Mouse (Mus musculus) CH12.LX (cell line): Measurements from ENCODE around the gene Ipo4. TPM values are rescaled to one million over a fixed set of nuclear protein-coding genes. Genes with fewer than 3 reads are reported as not detected.

Experiments used
- DNase-seq: peaks from one replicate; pipeline ENCODE4 v3.0.0-alpha.2; 2013; ENCODE audit errors: extremely low read depth
- H3K27ac ChIP-seq: 2 replicates; pipeline ENCODE4 v1.5.1; 2012; ENCODE audit warnings: low read depth, mild to moderate bottlenecking, control low read depth, moderate library complexity; ENCODE audit not compliant: insufficient read depth
- H3K27me3 ChIP-seq: replicated peaks from 2 replicates; pipeline ENCODE3; 2012; ENCODE audit warnings: inconsistent platforms
- H3K36me3 ChIP-seq, 2 experiments: replicated peaks in 1 of 2; 2 replicates each; pipeline versions ENCODE3 to v1.6.1; 2012; ENCODE audit warnings: inconsistent platforms in 1 of 2, low read length in 1 of 2, mild to moderate bottlenecking in 1 of 2, mixed read lengths in 1 of 2, moderate library complexity in 1 of 2; ENCODE audit not compliant: control insufficient read depth in 1 of 2, insufficient read depth in 1 of 2
- H3K4me1 ChIP-seq, 2 experiments: 2 replicates each; pipeline ENCODE4 v1.6.1; 2012; ENCODE audit warnings: inconsistent platforms in 1 of 2, moderate library complexity in 1 of 2; ENCODE audit not compliant: insufficient read depth in 2 of 2, control insufficient read depth in 1 of 2
- H3K4me2 ChIP-seq: 2 replicates; pipeline ENCODE4 v1.6.1; 2012; ENCODE audit warnings: low read depth, mild to moderate bottlenecking, control low read depth; ENCODE audit not compliant: poor library complexity, insufficient read depth, severe bottlenecking
- H3K4me3 ChIP-seq, 3 experiments: fragments of 150-350 bp in 1 of 3; sonication (generic) in 1 of 3; replicated peaks in 1 of 3; 2 replicates each; pipeline versions ENCODE3 to v1.5.1; 2011 to 2012; ENCODE audit warnings: low read depth in 2 of 3, low read length in 2 of 3, mild to moderate bottlenecking in 2 of 3, moderate library complexity in 2 of 3, control low read depth in 1 of 3, improper control_type of control experiment in 1 of 3, inconsistent platforms in 1 of 3, mixed read lengths in 1 of 3; ENCODE audit not compliant: poor library complexity in 1 of 3
- H3K79me2 ChIP-seq: replicated peaks from 2 replicates; pipeline ENCODE4 v1.6.1; 2012; ENCODE audit warnings: mild to moderate bottlenecking, moderate library complexity; ENCODE audit not compliant: control insufficient read depth, poor library complexity, insufficient read depth, severe bottlenecking; ENCODE audit errors: extremely low read depth
- H3K9ac ChIP-seq: 2 replicates; pipeline ENCODE4 v1.6.1; 2012; ENCODE audit warnings: low read depth, mild to moderate bottlenecking, control low read depth, moderate library complexity; ENCODE audit not compliant: insufficient read depth
- H3K9me3 ChIP-seq: replicated peaks from 2 replicates; pipeline ENCODE3; 2012; ENCODE audit warnings: low read length, inconsistent platforms, mixed read lengths
- BHLHE40 ChIP-seq: IDR thresholded peaks from 2 replicates; pipeline ENCODE4 v1.6.1; 2011; ENCODE audit warnings: mild to moderate bottlenecking, low read depth, low read length, improper control_type of control experiment
- CTCF ChIP-seq, 2 experiments: IDR thresholded peaks in 1 of 2; conservative IDR thresholded peaks in 1 of 2; 2 replicates each; pipeline ENCODE4 v1.5.1; 2011 to 2012; ENCODE audit warnings: low read depth in 2 of 2, low read length in 2 of 2, improper control_type of control experiment in 1 of 2, inconsistent platforms in 1 of 2, mild to moderate bottlenecking in 1 of 2, moderate library complexity in 1 of 2
- E2F4 ChIP-seq: IDR thresholded peaks from 2 replicates; pipeline ENCODE4 v1.6.1; 2011; ENCODE audit warnings: low read depth, low read length, improper control_type of control experiment; ENCODE audit not compliant: insufficient replicate concordance
- ELF1 ChIP-seq: IDR thresholded peaks from 2 replicates; pipeline ENCODE4 v1.6.1; 2014; ENCODE audit warnings: low read depth, mild to moderate bottlenecking, inconsistent platforms, low read length, improper control_type of control experiment
- GABPA ChIP-seq: IDR thresholded peaks from 2 replicates; pipeline ENCODE4 v1.6.1; 2012; ENCODE audit warnings: low read depth, low read length, improper control_type of control experiment, inconsistent platforms; ENCODE audit not compliant: insufficient replicate concordance
- IRF4 ChIP-seq: IDR thresholded peaks from 2 replicates; pipeline ENCODE4 v1.6.1; 2014; ENCODE audit warnings: low read depth, mild to moderate bottlenecking, inconsistent platforms, low read length, improper control_type of control experiment
- JUN ChIP-seq: IDR thresholded peaks from 2 replicates; pipeline ENCODE4 v1.6.1; 2011; ENCODE audit warnings: low read depth, mild to moderate bottlenecking, low read length, improper control_type of control experiment, moderate library complexity; ENCODE audit not compliant: insufficient read depth
- JUND ChIP-seq: conservative IDR thresholded peaks from 2 replicates; pipeline ENCODE4 v1.6.1; 2011; ENCODE audit warnings: low read depth, low read length, improper control_type of control experiment
- KAT2A ChIP-seq: IDR thresholded peaks from 2 replicates; pipeline ENCODE4 v1.6.1; 2012; ENCODE audit warnings: low read length, improper control_type of control experiment, inconsistent platforms; ENCODE audit not compliant: insufficient replicate concordance
- MAX ChIP-seq: IDR thresholded peaks from 2 replicates; pipeline ENCODE4 v1.6.1; 2011; ENCODE audit warnings: low read length, improper control_type of control experiment
- MAZ ChIP-seq: IDR thresholded peaks from 2 replicates; pipeline ENCODE4 v1.6.1; 2012; ENCODE audit warnings: low read depth, mild to moderate bottlenecking, inconsistent platforms, low read length, improper control_type of control experiment, moderate library complexity
- MEF2A ChIP-seq: IDR thresholded peaks from 2 replicates; pipeline ENCODE4 v1.6.1; 2014; ENCODE audit warnings: low read depth, mild to moderate bottlenecking, inconsistent platforms, low read length, improper control_type of control experiment, borderline replicate concordance
- MYC ChIP-seq: IDR thresholded peaks from 2 replicates; pipeline ENCODE4 v1.6.1; 2011; ENCODE audit warnings: low read depth, mild to moderate bottlenecking, improper control_type of control experiment, low read length
- NRF1 ChIP-seq: IDR thresholded peaks from 2 replicates; pipeline ENCODE4 v1.6.1; 2014; ENCODE audit warnings: low read depth, mild to moderate bottlenecking, inconsistent platforms, low read length, improper control_type of control experiment, moderate library complexity
- PAX5 ChIP-seq: IDR thresholded peaks from 2 replicates; pipeline ENCODE4 v1.6.1; 2012; ENCODE audit warnings: low read length, inconsistent platforms, mixed read lengths
- POLR2A ChIP-seq: IDR thresholded peaks from 2 replicates; pipeline ENCODE4 v1.6.1; 2011; ENCODE audit warnings: low read depth, mild to moderate bottlenecking, improper control_type of control experiment, low read length
- POLR2AphosphoS2 ChIP-seq: IDR thresholded peaks from 2 replicates; pipeline ENCODE4 v1.6.1; 2011; ENCODE audit warnings: low read depth, low read length, improper control_type of control experiment
- RAD21 ChIP-seq: IDR thresholded peaks from 2 replicates; pipeline ENCODE4 v1.6.1; 2011; ENCODE audit warnings: low read depth, mild to moderate bottlenecking, low read length, improper control_type of control experiment, moderate library complexity
- RCOR1 ChIP-seq: conservative IDR thresholded peaks from 2 replicates; pipeline ENCODE4 v1.6.1; 2012; ENCODE audit warnings: low read depth, mild to moderate bottlenecking, inconsistent platforms, low read length, improper control_type of control experiment
- SIN3A ChIP-seq: IDR thresholded peaks from 2 replicates; pipeline ENCODE4 v1.6.1; 2012; ENCODE audit warnings: low read length, improper control_type of control experiment, inconsistent platforms
- TBP ChIP-seq: conservative IDR thresholded peaks from 2 replicates; pipeline ENCODE4 v1.6.1; 2011; ENCODE audit warnings: low read depth, low read length, improper control_type of control experiment
- UBTF ChIP-seq: IDR thresholded peaks from 2 replicates; pipeline ENCODE4 v1.6.1; 2012; ENCODE audit warnings: low read depth, mild to moderate bottlenecking, inconsistent platforms, low read length, improper control_type of control experiment, moderate library complexity
- USF1 ChIP-seq: IDR thresholded peaks from 2 replicates; pipeline ENCODE4 v1.6.1; 2014; ENCODE audit warnings: low read depth, mild to moderate bottlenecking, inconsistent platforms, low read length, improper control_type of control experiment
- ZC3H11A ChIP-seq: IDR thresholded peaks from 2 replicates; pipeline ENCODE4 v1.6.1; 2012; ENCODE audit warnings: low read depth, mild to moderate bottlenecking, inconsistent platforms, low read length, improper control_type of control experiment
- dilution Hi-C: fragments of 300-500 bp; cut with MboI; formaldehyde crosslinking; loops from 2 replicates; pipeline ENCODE4 v1.14.3; 2020; ENCODE audit warnings: low sequenced_read_pairs; ENCODE audit not compliant: extremely low pct_unique_long_range_greater_than_20kb, extremely low pct_ligation_motif_present
- in situ Hi-C: fragments of 300-500 bp; cut with MboI; formaldehyde crosslinking; loops from 3 replicates; pipeline ENCODE4 v1.14.3; 2019; ENCODE audit warnings: low sequenced_read_pairs, low pct_ligation_motif_present, low pct_unique_long_range_greater_than_20kb, mixed read lengths
- polyA plus RNA-seq: library from polyadenylated mRNA; unstranded; fragments of >175 nt; gene quantifications from 2 replicates; pipeline ENCODE4 v1.2.1, GENCODE M21; 2012; ENCODE audit warnings: low read depth; ENCODE audit not compliant: insufficient read length
- total RNA-seq, 2 experiments: library from RNA; depleted of rRNA; stranded (reverse); fragments of 300-350 nt in 1 of 2; fragments of >200 nt in 1 of 2; gene quantifications; 2 replicates each; pipeline ENCODE4 v1.2.3; 2012 to 2014

Ipo4 gene
- total and polyA plus RNA-seq, 3 experiments, result 47.5 to 175 (median 84.8) TPM

DNA sequence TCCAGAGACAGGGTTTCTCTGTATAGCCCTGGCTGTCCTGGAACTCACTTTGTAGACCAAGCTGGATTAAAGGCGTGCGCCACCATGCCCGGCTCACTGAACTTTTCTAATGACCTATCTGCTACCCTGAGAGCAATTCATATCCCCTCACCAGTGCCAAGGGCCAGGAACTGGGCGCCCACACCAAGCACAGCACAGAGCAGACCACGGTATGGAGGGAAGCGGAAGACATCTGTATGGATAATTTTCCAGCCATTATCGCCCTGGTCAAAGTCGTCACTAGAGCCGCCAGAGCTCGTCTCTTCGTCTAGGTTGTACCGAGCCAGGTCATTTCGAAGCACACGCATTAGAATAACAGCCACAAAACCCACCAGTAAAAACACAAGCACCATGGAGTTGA lies 5.1 kb upstream of the Ipo4 start:
- dilution Hi-C loops (no loop called here), in situ Hi-C loops (no loop called here)
- H3K4me1 ChIP-seq, result peaks cover 4 to 44% of the 10 kb centered on the region in 2 experiments; a peak in 2 of 4 replicates
- H3K9me3 ChIP-seq, result no peaks in the 10 kb centered on the region
- peaks cover 38% of the 10 kb centered on the region for H3K79me2 ChIP-seq
- no peak for DNase-seq
- peaks cover 36 to 57% of the 10 kb centered on the region in 2 experiments for H3K36me3 ChIP-seq
- no peaks in the 10 kb centered on the region for H3K27me3 ChIP-seq
- no peak for TF ChIP-seq UBTF
- no peak for TF ChIP-seq MYC
- TF ChIP-seq ZC3H11A, result no peak
- TF ChIP-seq KAT2A, result no peak
- no peak for TF ChIP-seq POLR2AphosphoS2
- no peak for TF ChIP-seq MAX
- TF ChIP-seq TBP, result no peak
- TF ChIP-seq JUN, result no peak
- no peak for TF ChIP-seq CTCF (conservative IDR thresholded peaks at IDR 0.05 in 1 of 2, IDR thresholded peaks at IDR 0.05 in 1 of 2; ENCODE audit: low read depth in 2 of 2, low read length in 2 of 2)
- TF ChIP-seq SIN3A, result no peak
- TF ChIP-seq RAD21, result no peak
- no peak for TF ChIP-seq NRF1
- TF ChIP-seq MEF2A, result no peak
- no peak for TF ChIP-seq USF1
- no peak for TF ChIP-seq RCOR1
- TF ChIP-seq PAX5, result no peak
- no peak for TF ChIP-seq MAZ
- TF ChIP-seq, all 38 proteins: peak for 0
- Histone ChIP-seq H3K9ac (no peak overlapping the region), H3K4me2 (no peak overlapping the region), H3K4me3 (no peak overlapping the region), H3K27ac (no peak overlapping the region)

DNA sequence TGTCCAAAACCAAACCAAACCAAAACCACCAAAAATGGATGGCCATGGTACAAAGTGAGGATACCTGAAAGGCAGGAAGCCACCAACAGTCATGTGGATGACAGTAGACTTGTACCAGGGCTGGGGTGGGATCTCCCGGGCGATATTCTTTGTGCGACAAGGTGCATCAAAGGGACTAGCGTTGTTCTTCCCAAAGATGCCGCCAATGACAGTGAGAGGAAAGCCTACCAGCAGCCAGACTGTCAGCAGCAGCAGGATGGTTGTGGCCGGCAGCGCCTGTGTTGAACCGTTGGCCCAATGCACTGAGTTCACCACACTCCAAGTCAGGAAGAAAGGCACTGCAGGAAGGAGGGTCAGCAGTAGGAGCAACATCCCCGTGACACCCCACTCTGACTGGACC lies 2.0 kb upstream of the Ipo4 start, which contains the start of gene Gm49378:
Gene Gm49378, minus strand, starts transcription at position 101 of the 400 bp plus-strand sequence.
- H3K27ac ChIP-seq, result no peak within 1 kb of the TSS
- H3K27me3 ChIP-seq, result no peaks in the 10 kb centered on the region
- H3K36me3 ChIP-seq, result peaks cover 50 to 72% of the 10 kb centered on the region in 2 experiments
- H3K4me3 ChIP-seq, result no peak within 1 kb of the TSS
- dilution Hi-C loops, result no loop called here
- peaks cover 4 to 46% of the 10 kb centered on the region in 2 experiments; a peak in 3 of 4 replicates for H3K4me1 ChIP-seq
- H3K79me2 ChIP-seq, result peaks cover 27% of the 10 kb centered on the region
- no peak for DNase-seq
- in situ Hi-C loops, result no loop called here
- H3K4me2 ChIP-seq, result no peak within 1 kb of the TSS
- H3K9ac ChIP-seq, result no peak within 1 kb of the TSS
- H3K9me3 ChIP-seq, result no peaks in the 10 kb centered on the region
- TF ChIP-seq POLR2AphosphoS2 (no peak), E2F4 (no peak), BHLHE40 (no peak), IRF4 (no peak), POLR2A (no peak), ELF1 (no peak), MYC (no peak), GABPA (no peak), JUND (no peak)
- TF ChIP-seq, all 38 proteins: peak for 0
